Mouse (Mus musculus) testis, adult 2 months (tissue): ENCODE results near the gene Gm37240. TPM values are rescaled to one million over a fixed set of nuclear protein-coding genes. Genes with fewer than 3 reads are reported as not detected.

Source experiments
- H3K27ac ChIP-seq: fragments of 200-500 bp; 2 replicates; pipeline ENCODE4 v1.5.1; 2012; ENCODE audit warnings: low read depth, low read length; ENCODE audit not compliant: control insufficient read depth, insufficient read depth
- H3K27me3 ChIP-seq: fragments of 200-500 bp; 2 replicates; pipeline ENCODE4 v1.6.1; 2012; ENCODE audit warnings: mild to moderate bottlenecking, low read length, moderate library complexity; ENCODE audit not compliant: control insufficient read depth, insufficient read depth
- H3K36me3 ChIP-seq: fragments of 200-500 bp; 2 replicates; pipeline ENCODE4 v1.6.1; 2012; ENCODE audit warnings: mild to moderate bottlenecking, low read length; ENCODE audit not compliant: control insufficient read depth, insufficient read depth
- H3K4me1 ChIP-seq: fragments of 200-500 bp; 2 replicates; pipeline ENCODE4 v1.6.1; 2012; ENCODE audit warnings: low read length; ENCODE audit not compliant: control insufficient read depth, insufficient read depth
- H3K4me3 ChIP-seq: fragments of 200-500 bp; 2 replicates; pipeline ENCODE4 v1.5.1; 2012; ENCODE audit warnings: low read depth, mild to moderate bottlenecking, low read length, moderate library complexity, mixed read lengths; ENCODE audit not compliant: control insufficient read depth
- CTCF ChIP-seq: fragments of 200-500 bp; IDR thresholded peaks from 2 replicates; pipeline ENCODE4 v1.5.1; 2012; ENCODE audit warnings: low read depth, mild to moderate bottlenecking, inconsistent platforms, low read length, moderate library complexity; ENCODE audit not compliant: control insufficient read depth, insufficient read depth, insufficient replicate concordance
- POLR2A ChIP-seq: fragments of 200-500 bp; IDR thresholded peaks from 2 replicates; pipeline ENCODE4 v1.6.1; 2012; ENCODE audit warnings: low read depth, mild to moderate bottlenecking, inconsistent platforms, low read length, moderate library complexity; ENCODE audit not compliant: control insufficient read depth
- polyA plus RNA-seq: library from polyadenylated mRNA; depleted of rRNA; stranded (reverse); fragments of >200 nt; gene quantifications from 2 replicates; pipeline ENCODE4 v1.2.3, GENCODE M21; 2012

Gene Gm37240
- polyA plus RNA-seq, 1 experiment = not detected

DNA sequence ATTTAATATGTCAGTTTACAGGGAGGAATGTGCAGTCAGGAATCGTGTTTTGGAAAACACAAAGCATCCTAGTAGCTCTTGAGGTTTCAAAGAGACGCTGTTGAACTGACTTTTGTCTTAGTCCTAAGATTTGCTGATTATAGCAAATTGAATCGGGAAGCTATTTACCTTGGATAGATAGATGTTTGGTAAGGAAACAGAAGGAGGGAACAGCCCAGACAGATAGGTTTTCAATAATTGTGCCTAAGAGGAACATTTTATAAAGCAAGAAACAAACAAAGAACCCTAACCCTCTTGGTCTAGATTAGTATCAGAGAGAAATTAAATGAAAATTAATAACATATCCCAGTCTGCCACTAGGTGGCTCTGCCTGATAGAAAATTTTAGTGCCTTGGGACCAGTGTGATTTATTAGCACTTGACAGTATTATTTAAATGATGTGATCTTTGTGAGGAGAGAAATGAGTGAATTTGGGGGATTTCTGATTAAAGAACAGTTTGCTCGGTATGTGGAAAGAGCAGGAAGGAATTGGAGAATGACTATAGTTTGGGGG, 1194.6 kb downstream of the Gm37240 start:
- Histone ChIP-seq H3K4me1 (no peaks in the 10 kb centered on the region), H3K36me3 (no peaks in the 10 kb centered on the region), H3K27me3 (no peaks in the 10 kb centered on the region), H3K27ac (no peak overlapping the region), H3K4me3 (no peak overlapping the region)
- no peak for TF ChIP-seq CTCF
- no peak for TF ChIP-seq POLR2A

DNA sequence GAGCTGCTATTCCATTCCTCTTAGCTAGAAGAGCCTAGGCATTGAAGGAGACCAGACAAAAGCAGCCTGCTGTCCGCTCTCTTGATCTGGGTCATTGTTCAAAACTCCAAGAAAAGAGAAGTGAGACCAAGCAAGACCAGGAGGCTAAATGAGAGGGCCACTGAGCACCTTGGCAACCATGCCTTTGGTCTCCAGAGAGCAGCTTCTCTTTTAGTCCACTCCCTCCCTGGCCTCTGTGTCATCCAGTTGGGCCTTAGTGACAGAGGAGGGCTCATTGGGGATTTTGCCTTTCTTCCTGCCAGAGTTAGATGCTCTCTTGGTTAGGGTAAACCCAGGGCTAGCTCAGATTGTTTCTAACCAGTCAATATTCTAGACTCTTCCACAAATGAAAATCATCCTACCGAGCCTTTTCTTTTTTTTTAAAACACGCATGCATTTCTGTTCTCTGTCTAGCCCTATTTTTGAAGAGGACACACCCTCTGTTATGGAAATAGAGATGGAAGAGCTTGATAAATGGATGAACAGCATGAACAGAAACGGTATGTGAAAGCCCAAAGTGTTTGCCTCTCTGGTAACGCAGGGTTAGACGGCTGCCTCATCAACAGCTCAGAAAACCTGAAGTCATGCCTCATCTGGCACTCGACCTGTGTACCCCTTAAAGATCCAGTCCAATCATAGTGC, 1197.1 kb downstream of the Gm37240 start:
- TF ChIP-seq POLR2A (no peak), CTCF (no peak)
- Histone ChIP-seq H3K27ac (no peak overlapping the region), H3K27me3 (no peaks in the 10 kb centered on the region), H3K36me3 (no peaks in the 10 kb centered on the region), H3K4me3 (no peak overlapping the region), H3K4me1 (no peaks in the 10 kb centered on the region)

GRCm38 (mm10) chr3:84689656-84690055, 1197.7 kb downstream of the Gm37240 start:
- no peak overlapping the region for H3K27ac ChIP-seq
- no peaks in the 10 kb centered on the region for H3K27me3 ChIP-seq
- no peak overlapping the region for H3K4me3 ChIP-seq
- H3K4me1 ChIP-seq = no peaks in the 10 kb centered on the region
- H3K36me3 ChIP-seq = no peaks in the 10 kb centered on the region
- no peak for TF ChIP-seq POLR2A
- TF ChIP-seq CTCF = no peak

GRCm38 (mm10) chr3:84688176-84688575, 1199.1 kb downstream of the Gm37240 start:
- no peaks in the 10 kb centered on the region for H3K4me1 ChIP-seq
- no peak for TF ChIP-seq POLR2A
- TF ChIP-seq CTCF = no peak
- H3K27ac ChIP-seq = no peak overlapping the region
- H3K27me3 ChIP-seq = no peaks in the 10 kb centered on the region
- H3K4me3 ChIP-seq = no peak overlapping the region
- H3K36me3 ChIP-seq = no peaks in the 10 kb centered on the region

DNA sequence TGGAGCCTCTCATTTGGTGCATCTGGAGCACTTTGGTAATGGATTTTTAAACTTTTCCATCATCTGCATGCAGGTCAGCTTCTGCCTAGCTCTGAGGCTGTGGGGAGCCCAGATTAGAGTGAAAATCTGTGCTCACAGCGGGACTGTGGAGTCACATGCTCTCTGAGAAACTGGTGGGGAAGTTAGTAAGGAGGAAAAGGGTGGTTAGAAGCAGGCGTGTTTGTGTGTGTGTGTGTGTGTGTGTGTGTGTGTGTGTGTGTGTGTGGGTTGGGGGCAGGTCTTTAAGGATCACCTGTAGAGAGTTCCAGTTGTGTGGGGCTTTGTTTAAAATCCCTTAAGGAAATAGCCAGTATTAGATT, 1199.9 kb downstream of the Gm37240 start:
- TF ChIP-seq CTCF = no peak
- no peak for TF ChIP-seq POLR2A
- Histone ChIP-seq H3K27me3 (no peaks in the 10 kb centered on the region), H3K4me3 (no peak overlapping the region), H3K36me3 (no peaks in the 10 kb centered on the region), H3K27ac (no peak overlapping the region), H3K4me1 (no peaks in the 10 kb centered on the region)

GRCm38 (mm10) chr3:84686799-84687487, 1200.4 kb downstream of the Gm37240 start:
- H3K4me1 ChIP-seq = no peaks in the 10 kb centered on the region
- no peaks in the 10 kb centered on the region for H3K36me3 ChIP-seq
- H3K4me3 ChIP-seq = no peak overlapping the region
- H3K27ac ChIP-seq = no peak overlapping the region
- TF ChIP-seq POLR2A (no peak), CTCF (no peak)
- H3K27me3 ChIP-seq = no peaks in the 10 kb centered on the region

GRCm38 (mm10) chr3:84686294-84686672, 1201.0 kb downstream of the Gm37240 start:
- TF ChIP-seq POLR2A (no peak), CTCF (no peak)
- Histone ChIP-seq H3K4me3 (no peak overlapping the region), H3K4me1 (no peaks in the 10 kb centered on the region), H3K36me3 (no peaks in the 10 kb centered on the region), H3K27ac (no peak overlapping the region), H3K27me3 (no peaks in the 10 kb centered on the region)
